Mouse (Mus musculus): Measurements from ENCODE around the gene Trmu.

GRCm38 (mm10) chr15:85841796-85842360 lies 37.2 kb upstream of the Trmu start:
- TF ChIP-seq CEBPB (IDR thresholded peaks at IDR 0.05; ENCODE audit: low read depth): no peak
- TF ChIP-seq CTCF (IDR thresholded peaks at IDR 0.05; ENCODE audit: control insufficient read depth, insufficient read depth, insufficient read length): no peak
